Mouse (Mus musculus) intestine, embryonic 14.5 days (tissue): ENCODE measurements around the gene Napsa. TPM values are rescaled to one million over a fixed set of nuclear protein-coding genes. Genes with fewer than 3 reads are reported as not detected.

Source experiments
- ATAC-seq: fragments of 200-750 bp; cut with Nextera tagmentation; replicated peaks from 2 replicates; pipeline ENCODE4 v1.8.0; 2017; ENCODE audit warnings: low read depth, moderate number of reproducible peaks, moderate TSS enrichment, moderate library complexity; ENCODE audit not compliant: low FRiP score, low TSS enrichment
- DNase-seq: peaks from one replicate; pipeline ENCODE4 v3.0.0-alpha.2; 2018; ENCODE audit warnings: low spot score
- H3K27ac ChIP-seq: fragments of 300-500 bp; sonication (generic); 2 replicates; pipeline ENCODE4 v1.5.1; 2014; ENCODE audit warnings: low read depth, mild to moderate bottlenecking, control low read depth
- H3K27me3 ChIP-seq: fragments of 300-500 bp; sonication (generic); replicated peaks from 2 replicates; pipeline ENCODE4 v1.6.1; 2014; ENCODE audit warnings: low read length, control low read depth; ENCODE audit not compliant: control insufficient read depth, insufficient read depth
- H3K36me3 ChIP-seq: fragments of 300-500 bp; sonication (generic); 2 replicates; pipeline ENCODE4 v1.6.1; 2014; ENCODE audit warnings: low read length, control low read depth; ENCODE audit not compliant: control insufficient read depth, insufficient read depth
- H3K4me1 ChIP-seq: fragments of 300-500 bp; sonication (generic); replicated peaks from 2 replicates; pipeline ENCODE4 v1.6.1; 2014; ENCODE audit warnings: low read length, control low read depth, mixed read lengths; ENCODE audit not compliant: control insufficient read depth, insufficient read depth
- H3K4me2 ChIP-seq: fragments of 300-500 bp; sonication (generic); 2 replicates; pipeline ENCODE4 v1.6.1; 2014; ENCODE audit warnings: low read length
- H3K4me3 ChIP-seq: fragments of 300-500 bp; sonication (generic); 2 replicates; pipeline ENCODE4 v1.5.1; 2014; ENCODE audit warnings: low read depth, low read length, control low read depth, mixed read lengths
- H3K9ac ChIP-seq: fragments of 300-500 bp; sonication (generic); 2 replicates; pipeline ENCODE4 v1.6.1; 2014; ENCODE audit warnings: mild to moderate bottlenecking, low read length
- H3K9me3 ChIP-seq: fragments of 300-500 bp; sonication (generic); 2 replicates; pipeline ENCODE4 v1.6.1; 2016; ENCODE audit warnings: low read length, control low read depth; ENCODE audit not compliant: control insufficient read depth
- WGBS: fragments of 180-500 bp; shearing (Covaris S2); extraction: QIAGEN DNeasy Blood & Tissue Kit; methylation state at CpG from one replicate; pipeline ENCODE4 v1.1.7; 2014; 5-methylcytosine and 5-hydroxymethylcytosine counted together
- polyA plus RNA-seq: library from polyadenylated mRNA; unstranded; fragments of >200 nt; fragmentation: Nextera tagmentation; extraction: Ambion mirVana; gene quantifications from 2 replicates; pipeline ENCODE4 v1.2.1, GENCODE M21; 2014

Napsa gene
- polyA plus RNA-seq, 1 experiment from 2014 or later: 1.7 TPM

GRCm38 (mm10) chr7:44603186-44603855, 31.1 kb downstream of the Napsa start:
- no peak overlapping the region for H3K27ac ChIP-seq
- H3K9me3 ChIP-seq: no peaks in the 10 kb centered on the region
- H3K9ac ChIP-seq: no peak overlapping the region
- H3K4me1 ChIP-seq: no peaks in the 10 kb centered on the region
- no peaks in the 10 kb centered on the region for H3K36me3 ChIP-seq
- 4% methylated on average over 20 of the region's 20 CpGs for WGBS
- H3K4me3 ChIP-seq: 0 out of 2 replicates have a peak overlapping the region, but pooled peaks have one; percentile 26
- H3K27me3 ChIP-seq: peaks cover 67% of the 10 kb centered on the region
- ATAC-seq (no peak), DNase-seq (no peak)
- H3K4me2 ChIP-seq: peak overlapping the region; percentile 53

- WGBS: 0% methylated on average over 24 of the region's 25 CpGs
- Histone ChIP-seq H3K9me3 (no peaks in the 10 kb centered on the region), H3K4me3 (peak overlapping the region; percentile 26), H3K4me1 (no peaks in the 10 kb centered on the region), H3K27ac (no peak overlapping the region), H3K36me3 (no peaks in the 10 kb centered on the region), H3K4me2 (peak overlapping the region; percentile 53), H3K9ac (no peak overlapping the region), H3K27me3 (peaks cover 67% of the 10 kb centered on the region)
- ATAC-seq (peak; percentile 28; the same call in 1 of the 2 replicates), DNase-seq (peak; percentile 64)
Observed at GRCm38 (mm10) chr7:44604139-44604606, 32.0 kb downstream of the Napsa start.

GRCm38 (mm10) chr7:44604619-44605018, 32.4 kb downstream of the Napsa start:
- Histone ChIP-seq H3K27ac (no peak overlapping the region), H3K9ac (no peak overlapping the region), H3K4me2 (peak overlapping the region; percentile 53), H3K27me3 (peaks cover 67% of the 10 kb centered on the region), H3K9me3 (no peaks in the 10 kb centered on the region), H3K36me3 (no peaks in the 10 kb centered on the region), H3K4me1 (no peaks in the 10 kb centered on the region), H3K4me3 (peak overlapping the region; percentile 26; the same call in 1 of the 2 replicates)
- WGBS: 5% methylated on average over 8 of the region's 8 CpGs
- ATAC-seq (no peak), DNase-seq (no peak)

- Histone ChIP-seq H3K4me1 (no peaks in the 10 kb centered on the region), H3K9me3 (no peaks in the 10 kb centered on the region), H3K4me3 (no peak overlapping the region), H3K27me3 (peaks cover 67% of the 10 kb centered on the region), H3K27ac (no peak overlapping the region), H3K9ac (no peak overlapping the region), H3K36me3 (no peaks in the 10 kb centered on the region), H3K4me2 (no peak overlapping the region)
- WGBS: 41% methylated on average over 7 of the region's 7 CpGs
- ATAC-seq: no peak
- no peak for DNase-seq
Observed at GRCm38 (mm10) chr7:44605436-44605835, 33.3 kb downstream of the Napsa start.

- peaks cover 60% of the 10 kb centered on the region for H3K27me3 ChIP-seq
- H3K9ac ChIP-seq: no peak overlapping the region
- no peak overlapping the region for H3K4me3 ChIP-seq
- H3K4me1 ChIP-seq: no peaks in the 10 kb centered on the region
- ATAC-seq: peak; percentile 65
- H3K4me2 ChIP-seq: no peak overlapping the region
- WGBS: 9% methylated on average over 29 of the region's 29 CpGs
- DNase-seq: peak; percentile 60
- H3K9me3 ChIP-seq: no peaks in the 10 kb centered on the region
- no peaks in the 10 kb centered on the region for H3K36me3 ChIP-seq
- no peak overlapping the region for H3K27ac ChIP-seq
Observed at GRCm38 (mm10) chr7:44606171-44606901, 34.2 kb downstream of the Napsa start.

GRCm38 (mm10) chr7:44612192-44612591, 40.0 kb downstream of the Napsa start:
- DNase-seq (no peak), ATAC-seq (no peak)
- Histone ChIP-seq H3K9me3 (no peaks in the 10 kb centered on the region), H3K27ac (no peak overlapping the region), H3K27me3 (peaks cover 24% of the 10 kb centered on the region), H3K4me3 (no peak overlapping the region), H3K4me1 (no peaks in the 10 kb centered on the region), H3K9ac (no peak overlapping the region), H3K36me3 (no peaks in the 10 kb centered on the region), H3K4me2 (no peak overlapping the region)
- WGBS: 64% methylated on average over 7 of the region's 7 CpGs

- ATAC-seq: no peak
- Histone ChIP-seq H3K27ac (no peak overlapping the region), H3K4me3 (no peak overlapping the region), H3K27me3 (peaks cover 22% of the 10 kb centered on the region), H3K4me2 (no peak overlapping the region), H3K36me3 (no peaks in the 10 kb centered on the region), H3K9ac (no peak overlapping the region), H3K4me1 (no peaks in the 10 kb centered on the region), H3K9me3 (no peaks in the 10 kb centered on the region)
- WGBS: 7% methylated on average over 20 of the region's 20 CpGs
- no peak for DNase-seq
Observed at GRCm38 (mm10) chr7:44614041-44614688, 42.0 kb downstream of the Napsa start.

GRCm38 (mm10) chr7:44615309-44615708, 43.1 kb downstream of the Napsa start:
- no peak overlapping the region for H3K27ac ChIP-seq
- peaks cover 4% of the 10 kb centered on the region; the same call in 1 of the 2 replicates for H3K9me3 ChIP-seq
- no peak overlapping the region for H3K9ac ChIP-seq
- H3K4me2 ChIP-seq: no peak overlapping the region
- ATAC-seq (no peak), DNase-seq (no peak)
- WGBS: 7% methylated on average over 10 of the region's 10 CpGs
- no peaks in the 10 kb centered on the region for H3K4me1 ChIP-seq
- H3K36me3 ChIP-seq: no peaks in the 10 kb centered on the region
- no peak overlapping the region for H3K4me3 ChIP-seq
- H3K27me3 ChIP-seq: peaks cover 22% of the 10 kb centered on the region
